Mouse (Mus musculus) C2C12 (cell line): ENCODE data around the gene Arpc1a.

Source experiments
- CTCF ChIP-seq: IDR thresholded peaks from one replicate; pipeline ENCODE4 v1.5.1; 2011; ENCODE audit not compliant: control insufficient read depth, insufficient read depth, insufficient read length
- MAX ChIP-seq: IDR thresholded peaks from one replicate; pipeline ENCODE4 v1.6.1; 2011; ENCODE audit warnings: mild to moderate bottlenecking, control low read depth
- USF1 ChIP-seq: IDR thresholded peaks from one replicate; pipeline ENCODE4 v1.6.1; 2011; ENCODE audit warnings: low read depth, mild to moderate bottlenecking, control low read depth, moderate library complexity

DNA sequence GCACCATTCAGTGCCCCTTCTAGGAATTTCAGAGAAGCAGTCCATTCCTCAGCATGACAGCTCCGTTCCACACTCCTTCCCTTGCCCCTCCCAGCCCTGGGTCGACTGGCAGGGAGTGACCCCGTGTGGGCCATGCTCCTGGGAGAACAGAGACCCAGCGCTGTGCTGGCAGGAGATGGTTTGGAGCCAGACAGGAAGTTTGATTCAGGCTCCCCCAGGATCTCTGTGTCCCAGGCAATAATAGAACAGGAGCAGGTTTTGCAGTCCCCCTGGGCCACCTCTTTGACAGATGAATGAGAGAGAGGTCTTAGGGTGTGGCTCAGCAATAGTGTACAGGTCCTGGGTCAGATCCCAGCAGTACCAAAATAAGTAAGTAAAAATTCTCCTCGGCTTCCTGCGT lies 34.4 kb downstream of the Arpc1a start:
- no peak for TF ChIP-seq CTCF
- no peak for TF ChIP-seq USF1
- TF ChIP-seq MAX = no peak
